Mouse (Mus musculus) kidney, postnatal 0 days (tissue): ENCODE measurements around the gene Clnk. TPM values are rescaled to one million over a fixed set of nuclear protein-coding genes. Genes with fewer than 3 reads are reported as not detected.

Source experiments
- ATAC-seq: fragments of 200-750 bp; cut with Nextera tagmentation; replicated peaks from 2 replicates; pipeline ENCODE4 v1.8.0; 2017; ENCODE audit warnings: low read depth, moderate number of reproducible peaks, moderate TSS enrichment, moderate library complexity; ENCODE audit not compliant: low FRiP score
- DNase-seq: peaks from one replicate; pipeline ENCODE4 v3.0.0-alpha.2; 2016; ENCODE audit warnings: low spot score
- H3K27ac ChIP-seq: fragments of 300-500 bp; sonication (generic); 2 replicates; pipeline ENCODE4 v1.5.1; 2014; ENCODE audit warnings: mild to moderate bottlenecking
- H3K27me3 ChIP-seq: fragments of 300-500 bp; sonication (generic); 2 replicates; pipeline ENCODE4 v1.6.1; 2014; ENCODE audit warnings: low read length, mixed read lengths; ENCODE audit not compliant: insufficient read depth
- H3K36me3 ChIP-seq: fragments of 300-500 bp; sonication (generic); 2 replicates; pipeline ENCODE4 v1.6.1; 2014; ENCODE audit warnings: low read length, mixed read lengths; ENCODE audit not compliant: insufficient read depth
- H3K4me1 ChIP-seq: fragments of 300-500 bp; sonication (generic); replicated peaks from 2 replicates; pipeline ENCODE4 v1.6.1; 2014; ENCODE audit warnings: antibody characterized with exemption, low read length, mixed read lengths; ENCODE audit not compliant: insufficient read depth
- H3K4me2 ChIP-seq: fragments of 300-500 bp; sonication (generic); 2 replicates; pipeline ENCODE4 v1.6.1; 2014; ENCODE audit warnings: mild to moderate bottlenecking, low read length, moderate library complexity, mixed read lengths
- H3K4me3 ChIP-seq: fragments of 300-500 bp; sonication (generic); replicated peaks from 2 replicates; pipeline ENCODE4 v1.5.1; 2014; ENCODE audit warnings: low read depth, low read length
- H3K9ac ChIP-seq: fragments of 300-500 bp; sonication (generic); 2 replicates; pipeline ENCODE4 v1.6.1; 2014; ENCODE audit warnings: low read depth, low read length
- H3K9me3 ChIP-seq: fragments of 300-500 bp; sonication (generic); replicated peaks from 2 replicates; pipeline ENCODE4 v1.6.1; 2016; ENCODE audit warnings: low read length, inconsistent platforms, mixed read lengths
- CTCF ChIP-seq: IDR thresholded peaks from 2 replicates; pipeline ENCODE4 v1.5.1; 2016; ENCODE audit warnings: antibody characterized with exemption, low read depth, mild to moderate bottlenecking, moderate library complexity
- WGBS: fragments of 180-500 bp; shearing (Covaris S2); extraction: QIAGEN DNeasy Blood & Tissue Kit; methylation state at CpG from one replicate; pipeline ENCODE4 v1.1.7; 2014; 5-methylcytosine and 5-hydroxymethylcytosine counted together
- polyA plus RNA-seq: library from polyadenylated mRNA; unstranded; fragments of >200 nt; fragmentation: Nextera tagmentation; extraction: Ambion mirVana; gene quantifications from 2 replicates; pipeline ENCODE4 v1.2.1, GENCODE M21; 2015

The Clnk gene
- polyA plus RNA-seq, 1 experiment from 2014 or later, result not detected

- TF ChIP-seq CTCF, result no peak
- Histone ChIP-seq H3K27ac (no peak overlapping the region), H3K4me1 (no peaks in the 10 kb centered on the region), H3K36me3 (no peaks in the 10 kb centered on the region), H3K9ac (no peak overlapping the region), H3K9me3 (no peaks in the 10 kb centered on the region), H3K4me3 (no peak overlapping the region), H3K4me2 (no peak overlapping the region), H3K27me3 (no peaks in the 10 kb centered on the region)
- WGBS, result 44% methylated on average over 4 of the region's 4 CpGs
- ATAC-seq, result no peak
- peak; percentile 53 for DNase-seq
These were observed 5.4 kb upstream of the Clnk start for GRCm38 (mm10) chr5:38881728-38882620.

GRCm38 (mm10) chr5:38881416-38881727, 4.8 kb upstream of the Clnk start:
- no peak for ATAC-seq
- Histone ChIP-seq H3K9me3 (no peaks in the 10 kb centered on the region), H3K4me2 (no peak overlapping the region), H3K36me3 (no peaks in the 10 kb centered on the region), H3K9ac (no peak overlapping the region), H3K27me3 (no peaks in the 10 kb centered on the region), H3K4me3 (no peak overlapping the region), H3K27ac (no peak overlapping the region), H3K4me1 (no peaks in the 10 kb centered on the region)
- DNase-seq, result no peak
- WGBS, result 83% methylated on average over 1 of the region's 1 CpGs
- TF ChIP-seq CTCF, result no peak

GRCm38 (mm10) chr5:38879989-38880706, 3.5 kb upstream of the Clnk start:
- ATAC-seq (no peak), DNase-seq (peak; percentile 50)
- Histone ChIP-seq H3K4me2 (peak overlapping the region; percentile 15; the same call in 1 of the 2 replicates), H3K9me3 (no peaks in the 10 kb centered on the region), H3K27me3 (no peaks in the 10 kb centered on the region), H3K4me3 (no peak overlapping the region), H3K4me1 (no peaks in the 10 kb centered on the region), H3K27ac (no peak overlapping the region), H3K36me3 (no peaks in the 10 kb centered on the region), H3K9ac (no peak overlapping the region)
- no peak for TF ChIP-seq CTCF
- WGBS, result 21% methylated on average over 11 of the region's 11 CpGs

- no peaks in the 10 kb centered on the region for H3K9me3 ChIP-seq
- H3K4me1 ChIP-seq, result no peaks in the 10 kb centered on the region
- no peak for ATAC-seq
- no peaks in the 10 kb centered on the region for H3K27me3 ChIP-seq
- no peak for DNase-seq
- no peak overlapping the region for H3K4me2 ChIP-seq
- no peak for TF ChIP-seq CTCF
- no peaks in the 10 kb centered on the region for H3K36me3 ChIP-seq
- no peak overlapping the region for H3K27ac ChIP-seq
- no peak overlapping the region for H3K9ac ChIP-seq
- WGBS, result 31% methylated on average over 3 of the region's 3 CpGs
- no peak overlapping the region for H3K4me3 ChIP-seq
These were observed 1.2 kb downstream of the Clnk start for GRCm38 (mm10) chr5:38875403-38875802.

GRCm38 (mm10) chr5:38874931-38875330, 1.7 kb downstream of the Clnk start:
- no peak overlapping the region for H3K4me2 ChIP-seq
- H3K36me3 ChIP-seq, result no peaks in the 10 kb centered on the region
- no peaks in the 10 kb centered on the region for H3K27me3 ChIP-seq
- 48% methylated on average over 1 of the region's 1 CpGs for WGBS
- TF ChIP-seq CTCF, result no peak
- no peaks in the 10 kb centered on the region for H3K9me3 ChIP-seq
- no peak for ATAC-seq
- H3K4me1 ChIP-seq, result no peaks in the 10 kb centered on the region
- H3K27ac ChIP-seq, result no peak overlapping the region
- no peak overlapping the region for H3K9ac ChIP-seq
- no peak for DNase-seq
- no peak overlapping the region for H3K4me3 ChIP-seq

- Histone ChIP-seq H3K36me3 (no peaks in the 10 kb centered on the region), H3K27me3 (no peaks in the 10 kb centered on the region), H3K9me3 (no peaks in the 10 kb centered on the region), H3K9ac (no peak overlapping the region), H3K4me1 (no peaks in the 10 kb centered on the region), H3K4me2 (no peak overlapping the region), H3K4me3 (no peak overlapping the region), H3K27ac (no peak overlapping the region)
- no peak for TF ChIP-seq CTCF
- no peak for DNase-seq
- WGBS, result 90% methylated on average over 3 of the region's 3 CpGs
- no peak for ATAC-seq
These were observed 3.7 kb downstream of the Clnk start for GRCm38 (mm10) chr5:38872906-38873305.
